Mouse (Mus musculus) CH12.LX (cell line): ENCODE measurements around the gene Dhx57. TPM values are rescaled to one million over a fixed set of nuclear protein-coding genes. Genes with fewer than 3 reads are reported as not detected.

Experiments
- DNase-seq: peaks from one replicate; pipeline ENCODE4 v3.0.0-alpha.2; 2013; ENCODE audit errors: extremely low read depth
- H3K27ac ChIP-seq: 2 replicates; pipeline ENCODE4 v1.5.1; 2012; ENCODE audit warnings: low read depth, mild to moderate bottlenecking, control low read depth, moderate library complexity; ENCODE audit not compliant: insufficient read depth
- H3K27me3 ChIP-seq: replicated peaks from 2 replicates; pipeline ENCODE3; 2012; ENCODE audit warnings: inconsistent platforms
- H3K36me3 ChIP-seq, 2 experiments: replicated peaks in 1 of 2; 2 replicates each; pipeline versions ENCODE3 to v1.6.1; 2012; ENCODE audit warnings: inconsistent platforms in 1 of 2, low read length in 1 of 2, mild to moderate bottlenecking in 1 of 2, mixed read lengths in 1 of 2, moderate library complexity in 1 of 2; ENCODE audit not compliant: control insufficient read depth in 1 of 2, insufficient read depth in 1 of 2
- H3K4me1 ChIP-seq, 2 experiments: 2 replicates each; pipeline ENCODE4 v1.6.1; 2012; ENCODE audit warnings: inconsistent platforms in 1 of 2, moderate library complexity in 1 of 2; ENCODE audit not compliant: insufficient read depth in 2 of 2, control insufficient read depth in 1 of 2
- H3K4me2 ChIP-seq: 2 replicates; pipeline ENCODE4 v1.6.1; 2012; ENCODE audit warnings: low read depth, mild to moderate bottlenecking, control low read depth; ENCODE audit not compliant: poor library complexity, insufficient read depth, severe bottlenecking
- H3K4me3 ChIP-seq, 3 experiments: fragments of 150-350 bp in 1 of 3; sonication (generic) in 1 of 3; replicated peaks in 1 of 3; 2 replicates each; pipeline versions ENCODE3 to v1.5.1; 2011 to 2012; ENCODE audit warnings: low read depth in 2 of 3, low read length in 2 of 3, mild to moderate bottlenecking in 2 of 3, moderate library complexity in 2 of 3, control low read depth in 1 of 3, improper control_type of control experiment in 1 of 3, inconsistent platforms in 1 of 3, mixed read lengths in 1 of 3; ENCODE audit not compliant: poor library complexity in 1 of 3
- H3K79me2 ChIP-seq: replicated peaks from 2 replicates; pipeline ENCODE4 v1.6.1; 2012; ENCODE audit warnings: mild to moderate bottlenecking, moderate library complexity; ENCODE audit not compliant: control insufficient read depth, poor library complexity, insufficient read depth, severe bottlenecking; ENCODE audit errors: extremely low read depth
- H3K9ac ChIP-seq: 2 replicates; pipeline ENCODE4 v1.6.1; 2012; ENCODE audit warnings: low read depth, mild to moderate bottlenecking, control low read depth, moderate library complexity; ENCODE audit not compliant: insufficient read depth
- H3K9me3 ChIP-seq: replicated peaks from 2 replicates; pipeline ENCODE3; 2012; ENCODE audit warnings: low read length, inconsistent platforms, mixed read lengths
- ELF1 ChIP-seq: IDR thresholded peaks from 2 replicates; pipeline ENCODE4 v1.6.1; 2014; ENCODE audit warnings: low read depth, mild to moderate bottlenecking, inconsistent platforms, low read length, improper control_type of control experiment
- HCFC1 ChIP-seq: IDR thresholded peaks from 2 replicates; pipeline ENCODE4 v1.6.1; 2012; ENCODE audit warnings: low read depth, mild to moderate bottlenecking, inconsistent platforms, low read length, improper control_type of control experiment
- KAT2A ChIP-seq: IDR thresholded peaks from 2 replicates; pipeline ENCODE4 v1.6.1; 2012; ENCODE audit warnings: low read length, improper control_type of control experiment, inconsistent platforms; ENCODE audit not compliant: insufficient replicate concordance
- MAFK ChIP-seq: IDR thresholded peaks from 2 replicates; pipeline ENCODE4 v1.6.1; 2011; ENCODE audit warnings: low read length, improper control_type of control experiment; ENCODE audit not compliant: insufficient replicate concordance
- MAZ ChIP-seq: IDR thresholded peaks from 2 replicates; pipeline ENCODE4 v1.6.1; 2012; ENCODE audit warnings: low read depth, mild to moderate bottlenecking, inconsistent platforms, low read length, improper control_type of control experiment, moderate library complexity
- MXI1 ChIP-seq: IDR thresholded peaks from 2 replicates; pipeline ENCODE4 v1.6.1; 2011; ENCODE audit warnings: mild to moderate bottlenecking, low read depth, low read length, improper control_type of control experiment
- NELFE ChIP-seq: IDR thresholded peaks from 2 replicates; pipeline ENCODE4 v1.6.1; 2011; ENCODE audit warnings: low read depth, low read length, improper control_type of control experiment
- NRF1 ChIP-seq: IDR thresholded peaks from 2 replicates; pipeline ENCODE4 v1.6.1; 2014; ENCODE audit warnings: low read depth, mild to moderate bottlenecking, inconsistent platforms, low read length, improper control_type of control experiment, moderate library complexity
- PAX5 ChIP-seq: IDR thresholded peaks from 2 replicates; pipeline ENCODE4 v1.6.1; 2012; ENCODE audit warnings: low read length, inconsistent platforms, mixed read lengths
- POLR2A ChIP-seq: IDR thresholded peaks from 2 replicates; pipeline ENCODE4 v1.6.1; 2011; ENCODE audit warnings: low read depth, mild to moderate bottlenecking, improper control_type of control experiment, low read length
- POLR2AphosphoS2 ChIP-seq: IDR thresholded peaks from 2 replicates; pipeline ENCODE4 v1.6.1; 2011; ENCODE audit warnings: low read depth, low read length, improper control_type of control experiment
- SMC3 ChIP-seq: IDR thresholded peaks from 2 replicates; pipeline ENCODE4 v1.6.1; 2011; ENCODE audit warnings: low read depth, low read length, improper control_type of control experiment
- TCF12 ChIP-seq: IDR thresholded peaks from 2 replicates; pipeline ENCODE4 v1.6.1; 2014; ENCODE audit warnings: low read depth, mild to moderate bottlenecking, inconsistent platforms, low read length, improper control_type of control experiment
- UBTF ChIP-seq: IDR thresholded peaks from 2 replicates; pipeline ENCODE4 v1.6.1; 2012; ENCODE audit warnings: low read depth, mild to moderate bottlenecking, inconsistent platforms, low read length, improper control_type of control experiment, moderate library complexity
- USF2 ChIP-seq: conservative IDR thresholded peaks from 2 replicates; pipeline ENCODE4 v1.6.1; 2011; ENCODE audit warnings: low read depth, low read length, improper control_type of control experiment
- ZMIZ1 ChIP-seq: IDR thresholded peaks from 2 replicates; pipeline ENCODE4 v1.6.1; 2012; ENCODE audit warnings: low read depth, mild to moderate bottlenecking, inconsistent platforms, low read length, improper control_type of control experiment
- dilution Hi-C: fragments of 300-500 bp; cut with MboI; formaldehyde crosslinking; loops from 2 replicates; pipeline ENCODE4 v1.14.3; 2020; ENCODE audit warnings: low sequenced_read_pairs; ENCODE audit not compliant: extremely low pct_unique_long_range_greater_than_20kb, extremely low pct_ligation_motif_present
- in situ Hi-C: fragments of 300-500 bp; cut with MboI; formaldehyde crosslinking; loops from 3 replicates; pipeline ENCODE4 v1.14.3; 2019; ENCODE audit warnings: low sequenced_read_pairs, low pct_ligation_motif_present, low pct_unique_long_range_greater_than_20kb, mixed read lengths
- polyA plus RNA-seq: library from polyadenylated mRNA; unstranded; fragments of >175 nt; gene quantifications from 2 replicates; pipeline ENCODE4 v1.2.1, GENCODE M21; 2012; ENCODE audit warnings: low read depth; ENCODE audit not compliant: insufficient read length
- total RNA-seq, 2 experiments: library from RNA; depleted of rRNA; stranded (reverse); fragments of 300-350 nt in 1 of 2; fragments of >200 nt in 1 of 2; gene quantifications; 2 replicates each; pipeline ENCODE4 v1.2.3; 2012 to 2014

Gene Dhx57
- total and polyA plus RNA-seq, 3 experiments: 20.3 to 22.4 (median 21.7) TPM

DNA sequence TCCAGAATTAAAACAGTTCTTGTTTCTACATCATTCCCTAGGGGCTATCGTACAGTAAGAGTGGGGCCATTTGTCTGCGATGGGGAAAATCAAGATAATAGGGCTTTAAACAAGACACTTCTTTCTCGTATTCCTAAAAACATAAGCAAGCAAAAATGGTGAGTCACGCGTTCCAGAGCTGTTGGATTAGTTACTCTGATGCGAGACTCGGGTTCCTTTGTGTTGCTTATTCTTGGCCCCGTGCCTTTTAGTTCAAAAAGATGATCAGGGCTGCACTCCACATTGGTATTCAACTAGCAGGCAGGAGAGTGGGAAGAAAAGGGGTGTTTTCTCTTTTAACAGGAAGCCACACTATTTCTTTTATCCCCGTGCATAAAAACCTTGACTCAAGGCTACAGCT is 21.5 kb upstream of the Dhx57 start:
- dilution Hi-C loops: no loop called here
- no peak for DNase-seq
- H3K36me3 ChIP-seq: no peaks in the 10 kb centered on the region
- H3K4me2 ChIP-seq: no peak overlapping the region
- H3K4me1 ChIP-seq: peaks cover 0 to 10% of the 10 kb centered on the region in 2 experiments; a peak in 2 of 4 replicates
- no peaks in the 10 kb centered on the region for H3K79me2 ChIP-seq
- no peaks in the 10 kb centered on the region for H3K9me3 ChIP-seq
- in situ Hi-C loops: no loop called here
- H3K27ac ChIP-seq: no peak overlapping the region
- H3K27me3 ChIP-seq: peaks cover 2% of the 10 kb centered on the region
- no peak overlapping the region for H3K4me3 ChIP-seq
- no peak overlapping the region for H3K9ac ChIP-seq
- TF ChIP-seq KAT2A (no peak), UBTF (no peak), MAZ (no peak), MAFK (no peak), NRF1 (no peak), TCF12 (no peak), HCFC1 (no peak), SMC3 (no peak), POLR2A (no peak), USF2 (no peak), NELFE (no peak), ZMIZ1 (no peak)

DNA sequence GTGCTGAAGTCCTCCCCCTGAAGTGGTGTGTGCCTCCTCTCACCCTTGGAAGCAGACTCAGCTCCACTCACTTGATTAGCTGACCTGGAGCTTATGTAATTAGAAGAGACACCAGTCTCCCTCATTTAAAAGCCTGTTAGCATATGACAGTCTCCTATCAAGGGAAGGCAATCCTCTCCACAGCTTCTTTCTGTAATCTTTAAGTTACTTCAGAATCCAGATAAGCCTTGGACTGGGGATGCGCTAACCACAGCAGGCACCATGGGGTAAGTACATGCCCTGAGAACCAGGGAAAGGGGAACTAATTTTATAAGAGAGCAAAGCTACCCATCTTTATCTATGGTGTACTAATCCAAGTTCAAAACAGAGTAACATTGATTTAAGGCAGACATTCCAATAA is 17.0 kb upstream of the Dhx57 start, which contains the start of gene Arhgef33:
Arhgef33 (plus strand) TSS at position 157 of the 400 bp plus-strand sequence.
- Histone ChIP-seq H3K27ac (no peak within 1 kb of the TSS), H3K4me2 (no peak within 1 kb of the TSS), H3K27me3 (peaks cover 2% of the 10 kb centered on the region), H3K4me1 (peaks cover 0 to 10% of the 10 kb centered on the region in 2 experiments; a peak in 2 of 4 replicates), H3K79me2 (no peaks in the 10 kb centered on the region), H3K9ac (no peak within 1 kb of the TSS), H3K4me3 (no peak within 1 kb of the TSS), H3K9me3 (no peaks in the 10 kb centered on the region), H3K36me3 (no peaks in the 10 kb centered on the region)
- in situ Hi-C loops (no loop called here), dilution Hi-C loops (no loop called here)
- no peak for TF ChIP-seq HCFC1
- TF ChIP-seq ELF1: no peak
- TF ChIP-seq MAFK: no peak
- no peak for TF ChIP-seq NELFE
- no peak for TF ChIP-seq NRF1
- no peak for TF ChIP-seq MXI1
- TF ChIP-seq POLR2AphosphoS2: no peak
- no peak for TF ChIP-seq PAX5
- DNase-seq: no peak
